Mouse (Mus musculus) heart, embryonic 14.5 days (tissue): Measurements from ENCODE around the gene Eif2b3. TPM values are rescaled to one million over a fixed set of nuclear protein-coding genes. Genes with fewer than 3 reads are reported as not detected.

Experiments used
- ATAC-seq: fragments of 200-750 bp; cut with Nextera tagmentation; 2 replicates; pipeline ENCODE4 v1.8.0; 2017; ENCODE audit warnings: low read depth, moderate TSS enrichment; ENCODE audit not compliant: insufficient number of reproducible peaks, insufficient read depth, low FRiP score
- H3K27ac ChIP-seq, 2 experiments: fragments of 200-500 bp in 1 of 2; fragments of 300-500 bp in 1 of 2; sonication (generic) in 1 of 2; replicated peaks in 1 of 2; 2 replicates each; pipeline ENCODE4 v1.5.1; 2012 to 2014; ENCODE audit warnings: low read depth in 2 of 2, low read length in 2 of 2, control low read depth in 1 of 2, mild to moderate bottlenecking in 1 of 2, mixed read lengths in 1 of 2; ENCODE audit not compliant: control insufficient read depth in 1 of 2, insufficient read depth in 1 of 2
- H3K27me3 ChIP-seq: fragments of 300-500 bp; sonication (generic); 2 replicates; pipeline ENCODE4 v1.6.1; 2014; ENCODE audit warnings: mild to moderate bottlenecking, low read length, control low read depth; ENCODE audit not compliant: control insufficient read depth, insufficient read depth
- H3K36me3 ChIP-seq: fragments of 300-500 bp; sonication (generic); 2 replicates; pipeline ENCODE4 v1.6.1; 2014; ENCODE audit warnings: mild to moderate bottlenecking, control low read depth, low read length, mixed read lengths; ENCODE audit not compliant: control insufficient read depth, insufficient read depth
- H3K4me1 ChIP-seq, 2 experiments: fragments of 200-500 bp in 1 of 2; fragments of 300-500 bp in 1 of 2; sonication (generic) in 1 of 2; 2 replicates each; pipeline ENCODE4 v1.6.1; 2012 to 2014; ENCODE audit warnings: low read length in 2 of 2, control low read depth in 1 of 2, mixed read lengths in 1 of 2; ENCODE audit not compliant: control insufficient read depth in 2 of 2, insufficient read depth in 2 of 2
- H3K4me2 ChIP-seq: fragments of 300-500 bp; sonication (generic); 2 replicates; pipeline ENCODE4 v1.6.1; 2014; ENCODE audit warnings: mild to moderate bottlenecking, low read length
- H3K4me3 ChIP-seq, 2 experiments: fragments of 200-500 bp in 1 of 2; fragments of 300-500 bp in 1 of 2; sonication (generic) in 1 of 2; 2 replicates each; pipeline ENCODE4 v1.5.1; 2012 to 2014; ENCODE audit warnings: low read length in 2 of 2, mild to moderate bottlenecking in 2 of 2, control low read depth in 1 of 2, low read depth in 1 of 2, moderate library complexity in 1 of 2; ENCODE audit not compliant: control insufficient read depth in 1 of 2, insufficient read depth in 1 of 2
- H3K9ac ChIP-seq: fragments of 300-500 bp; sonication (generic); 2 replicates; pipeline ENCODE4 v1.6.1; 2014; ENCODE audit warnings: mild to moderate bottlenecking, low read length
- H3K9me3 ChIP-seq: fragments of 300-500 bp; sonication (generic); 2 replicates; pipeline ENCODE4 v1.6.1; 2016; ENCODE audit warnings: low read length, control low read depth; ENCODE audit not compliant: control insufficient read depth
- WGBS: fragments of 180-500 bp; shearing (Covaris S2); extraction: QIAGEN DNeasy Blood & Tissue Kit; methylation state at CpG from one replicate; pipeline ENCODE4 v1.1.7; 2014; 5-methylcytosine and 5-hydroxymethylcytosine counted together
- polyA plus RNA-seq: library from polyadenylated mRNA; unstranded; fragments of >200 nt; fragmentation: Nextera tagmentation; extraction: Ambion mirVana; gene quantifications from 2 replicates; pipeline ENCODE4 v1.2.1, GENCODE M21; 2014

Gene Eif2b3
- polyA plus RNA-seq, 1 experiment from 2014 or later = 22.0 TPM

- no peaks in the 10 kb centered on the region for H3K27me3 ChIP-seq
- no peak overlapping the region for H3K4me2 ChIP-seq
- H3K9me3 ChIP-seq = no peaks in the 10 kb centered on the region
- 79% methylated on average over 7 of the region's 7 CpGs for WGBS
- ATAC-seq = no peak
- no peak overlapping the region for H3K27ac ChIP-seq
- no peak overlapping the region for H3K4me3 ChIP-seq
- H3K4me1 ChIP-seq = peaks cover 0 to 8% of the 10 kb centered on the region in 2 experiments; a peak in 2 of 4 replicates
- no peak overlapping the region for H3K9ac ChIP-seq
- H3K36me3 ChIP-seq = peaks cover 13% of the 10 kb centered on the region
Observed at GRCm38 (mm10) chr4:117018327-117018726, 875 bp upstream of the Eif2b3 start.

- Histone ChIP-seq H3K4me2 (no peak overlapping the region), H3K27ac (no peak overlapping the region)
- ATAC-seq = no peak
Observed at GRCm38 (mm10) chr4:117023469-117023868, 4.3 kb downstream of the Eif2b3 start.

GRCm38 (mm10) chr4:117031105-117031504 lies 11.9 kb downstream of the Eif2b3 start:
- WGBS = 91% methylated on average over 1 of the region's 1 CpGs

More at GRCm38 (mm10) chr4:117023469-117023868, 4.3 kb downstream of the Eif2b3 start:
- no peaks in the 10 kb centered on the region for H3K27me3 ChIP-seq
- no peak overlapping the region for H3K4me3 ChIP-seq
- 92% methylated on average over 4 of the region's 4 CpGs for WGBS
- H3K9ac ChIP-seq = no peak overlapping the region
- H3K4me1 ChIP-seq = peaks cover 0 to 8% of the 10 kb centered on the region in 2 experiments; a peak in 2 of 4 replicates
- peaks cover 35% of the 10 kb centered on the region for H3K36me3 ChIP-seq
- no peaks in the 10 kb centered on the region for H3K9me3 ChIP-seq

GRCm38 (mm10) chr4:117039925-117040687 lies 20.9 kb downstream of the Eif2b3 start:
- Histone ChIP-seq H3K9ac (no peak overlapping the region), H3K36me3 (peaks cover 13% of the 10 kb centered on the region; the same call in 1 of the 2 replicates), H3K27ac (no peak overlapping the region; a peak in 1 of 4 replicates), H3K9me3 (no peaks in the 10 kb centered on the region), H3K4me2 (no peak overlapping the region), H3K4me1 (peaks cover 2 to 13% of the 10 kb centered on the region in 2 experiments; a peak in 3 of 4 replicates), H3K27me3 (no peaks in the 10 kb centered on the region), H3K4me3 (no peak overlapping the region)
- WGBS = 53% methylated on average over 9 of the region's 9 CpGs
- no peak for ATAC-seq

More at GRCm38 (mm10) chr4:117031105-117031504, 11.9 kb downstream of the Eif2b3 start:
- Histone ChIP-seq H3K4me3 (no peak overlapping the region), H3K9me3 (no peaks in the 10 kb centered on the region), H3K9ac (no peak overlapping the region), H3K27me3 (no peaks in the 10 kb centered on the region), H3K36me3 (peaks cover 21% of the 10 kb centered on the region), H3K4me1 (0 out of 4 replicates have a peak, but pooled peaks cover 0 to 2% of the 10 kb centered on the region in 2 experiments), H3K27ac (no peak overlapping the region), H3K4me2 (no peak overlapping the region)
- no peak for ATAC-seq

- Histone ChIP-seq H3K4me2 (no peak overlapping the region), H3K36me3 (peaks cover 15% of the 10 kb centered on the region; the same call in 1 of the 2 replicates), H3K27me3 (no peaks in the 10 kb centered on the region), H3K4me1 (peaks cover 2 to 13% of the 10 kb centered on the region in 2 experiments; a peak in 3 of 4 replicates), H3K4me3 (no peak overlapping the region), H3K9me3 (no peaks in the 10 kb centered on the region), H3K9ac (no peak overlapping the region), H3K27ac (peak overlapping the region; percentile 20 to 31; a peak in 2 of 4 replicates)
- ATAC-seq = no peak
- 51% methylated on average over 1 of the region's 1 CpGs for WGBS
Observed at GRCm38 (mm10) chr4:117040791-117041190, 21.6 kb downstream of the Eif2b3 start.

GRCm38 (mm10) chr4:117041283-117041721 lies 22.1 kb downstream of the Eif2b3 start:
- Histone ChIP-seq H3K4me3 (no peak overlapping the region), H3K9me3 (no peaks in the 10 kb centered on the region), H3K27ac (peak overlapping the region; percentile 20 to 31; a peak in 2 of 4 replicates), H3K4me1 (peaks cover 2 to 13% of the 10 kb centered on the region in 2 experiments; a peak in 3 of 4 replicates), H3K4me2 (no peak overlapping the region), H3K27me3 (no peaks in the 10 kb centered on the region), H3K36me3 (peaks cover 15% of the 10 kb centered on the region; the same call in 1 of the 2 replicates), H3K9ac (no peak overlapping the region)
- peak; percentile 59; the same call in 1 of the 2 replicates for ATAC-seq
- WGBS = 40% methylated on average over 4 of the region's 4 CpGs

GRCm38 (mm10) chr4:117048836-117049235 lies 29.6 kb downstream of the Eif2b3 start:
- WGBS = 53% methylated on average over 3 of the region's 3 CpGs
- peaks cover 14% of the 10 kb centered on the region; the same call in 1 of the 2 replicates for H3K36me3 ChIP-seq
- no peak overlapping the region for H3K27ac ChIP-seq
- no peak overlapping the region for H3K4me3 ChIP-seq
- ATAC-seq = no peak
- H3K9ac ChIP-seq = no peak overlapping the region
- H3K9me3 ChIP-seq = no peaks in the 10 kb centered on the region
- no peaks in the 10 kb centered on the region for H3K4me1 ChIP-seq
- no peak overlapping the region for H3K4me2 ChIP-seq
- H3K27me3 ChIP-seq = no peaks in the 10 kb centered on the region
